Mouse (Mus musculus): ENCODE data around the gene Camsap1.

DNA sequence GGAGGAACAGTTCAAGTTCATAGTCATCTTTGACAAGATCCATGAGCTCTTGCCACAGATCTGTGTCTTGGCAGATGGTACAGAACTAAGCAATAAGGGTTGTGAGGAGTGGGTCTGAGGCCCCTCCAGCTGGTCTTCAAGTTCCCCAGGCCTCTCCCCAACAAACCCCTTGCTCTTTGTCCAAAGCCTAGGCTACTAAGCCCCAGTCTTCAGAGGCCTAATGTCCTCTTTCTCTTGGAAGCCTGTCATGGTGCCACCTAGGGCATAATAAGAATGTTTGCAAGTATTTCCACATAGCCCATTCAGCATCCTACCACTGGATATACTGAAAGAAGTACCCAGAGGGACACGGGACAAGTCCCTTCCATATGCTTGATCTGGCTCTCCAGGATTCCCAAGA lies 39.5 kb upstream of the Camsap1 start:
- TF ChIP-seq CTCF (conservative IDR thresholded peaks at IDR 0.05; ENCODE audit: insufficient read depth, insufficient read length, low read depth, low read length) (no peak), POLR2A (IDR thresholded peaks at IDR 0.05; ENCODE audit: low read depth, low read length) (no peak)
